Mouse (Mus musculus) forebrain, embryonic 14.5 days (tissue): Measurements from ENCODE around the gene Aldh5a1. TPM values are rescaled to one million over a fixed set of nuclear protein-coding genes. Genes with fewer than 3 reads are reported as not detected.

ENCODE experiments used
- ATAC-seq: fragments of 200-750 bp; cut with Nextera tagmentation; 2 replicates; pipeline ENCODE4 v1.8.0; 2017; ENCODE audit warnings: mild to moderate bottlenecking, moderate library complexity
- DNase-seq: peaks from one replicate; pipeline ENCODE4 v3.0.0-alpha.2; 2015; ENCODE audit warnings: low spot score
- H3K27ac ChIP-seq: fragments of 300-500 bp; sonication (generic); 2 replicates; pipeline ENCODE4 v1.5.1; 2014; ENCODE audit warnings: low read depth, mild to moderate bottlenecking, control low read depth, low read length, moderate library complexity
- H3K27me3 ChIP-seq: fragments of 300-500 bp; sonication (generic); replicated peaks from 2 replicates; pipeline ENCODE4 v1.6.1; 2014; ENCODE audit warnings: low read length, control low read depth, mixed read lengths; ENCODE audit not compliant: control insufficient read depth, insufficient read depth
- H3K36me3 ChIP-seq: fragments of 300-500 bp; sonication (generic); 2 replicates; pipeline ENCODE4 v1.6.1; 2014; ENCODE audit warnings: low read length, control low read depth; ENCODE audit not compliant: control insufficient read depth, insufficient read depth
- H3K4me1 ChIP-seq: fragments of 300-500 bp; sonication (generic); 2 replicates; pipeline ENCODE4 v1.6.1; 2014; ENCODE audit warnings: antibody characterized with exemption, low read length, control low read depth; ENCODE audit not compliant: control insufficient read depth, insufficient read depth
- H3K4me2 ChIP-seq: fragments of 300-500 bp; sonication (generic); 2 replicates; pipeline ENCODE4 v1.6.1; 2014; ENCODE audit warnings: mild to moderate bottlenecking, control low read depth, low read length
- H3K4me3 ChIP-seq: fragments of 300-500 bp; sonication (generic); 2 replicates; pipeline ENCODE4 v1.5.1; 2014; ENCODE audit warnings: low read depth, low read length, control low read depth
- H3K9ac ChIP-seq: fragments of 300-500 bp; sonication (generic); 2 replicates; pipeline ENCODE4 v1.6.1; 2014; ENCODE audit warnings: mild to moderate bottlenecking, low read length, control low read depth, moderate library complexity
- H3K9me3 ChIP-seq: fragments of 300-500 bp; sonication (generic); replicated peaks from 2 replicates; pipeline ENCODE4 v1.6.1; 2016; ENCODE audit warnings: low read length, control low read depth, mixed read lengths; ENCODE audit not compliant: control insufficient read depth
- WGBS: fragments of 180-500 bp; shearing (Covaris S2); extraction: QIAGEN DNeasy Blood & Tissue Kit; methylation state at CpG from one replicate; pipeline ENCODE4 v1.1.7; 2014; 5-methylcytosine and 5-hydroxymethylcytosine counted together
- polyA plus RNA-seq: library from polyadenylated mRNA; unstranded; fragments of >200 nt; fragmentation: Nextera tagmentation; extraction: Ambion mirVana; gene quantifications from 2 replicates; pipeline ENCODE4 v1.2.1, GENCODE M21; 2014

The Aldh5a1 gene
- polyA plus RNA-seq, 1 experiment from 2014 or later: 7.5 TPM

DNA sequence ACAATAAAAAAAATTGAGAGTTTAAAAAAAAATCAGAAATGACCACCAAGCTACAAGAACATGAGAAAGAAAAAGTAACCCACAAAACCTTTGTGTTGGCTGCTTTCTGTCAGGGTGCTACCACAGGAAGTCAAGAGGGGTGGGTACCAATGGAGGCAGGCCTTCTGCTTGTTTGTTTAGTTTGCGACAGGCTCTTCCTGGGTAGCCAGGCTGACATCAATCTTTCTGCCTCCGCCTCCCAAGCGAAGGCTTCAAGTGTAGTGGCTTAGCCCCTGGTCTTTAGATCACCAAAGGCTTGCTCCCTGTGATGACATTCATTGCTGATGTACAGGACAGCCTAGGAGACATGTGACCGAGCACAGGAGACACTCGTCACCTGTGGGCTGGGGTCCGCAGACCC lies 16.2 kb downstream of the Aldh5a1 start:
- H3K4me3 ChIP-seq: no peak overlapping the region
- no peak overlapping the region for H3K4me2 ChIP-seq
- DNase-seq: no peak
- H3K9ac ChIP-seq: no peak overlapping the region
- no peaks in the 10 kb centered on the region for H3K9me3 ChIP-seq
- no peak overlapping the region for H3K27ac ChIP-seq
- H3K27me3 ChIP-seq: no peaks in the 10 kb centered on the region
- H3K36me3 ChIP-seq: peaks cover 22% of the 10 kb centered on the region
- ATAC-seq: no peak
- H3K4me1 ChIP-seq: no peaks in the 10 kb centered on the region
- 93% methylated on average over 6 of the region's 6 CpGs for WGBS

DNA sequence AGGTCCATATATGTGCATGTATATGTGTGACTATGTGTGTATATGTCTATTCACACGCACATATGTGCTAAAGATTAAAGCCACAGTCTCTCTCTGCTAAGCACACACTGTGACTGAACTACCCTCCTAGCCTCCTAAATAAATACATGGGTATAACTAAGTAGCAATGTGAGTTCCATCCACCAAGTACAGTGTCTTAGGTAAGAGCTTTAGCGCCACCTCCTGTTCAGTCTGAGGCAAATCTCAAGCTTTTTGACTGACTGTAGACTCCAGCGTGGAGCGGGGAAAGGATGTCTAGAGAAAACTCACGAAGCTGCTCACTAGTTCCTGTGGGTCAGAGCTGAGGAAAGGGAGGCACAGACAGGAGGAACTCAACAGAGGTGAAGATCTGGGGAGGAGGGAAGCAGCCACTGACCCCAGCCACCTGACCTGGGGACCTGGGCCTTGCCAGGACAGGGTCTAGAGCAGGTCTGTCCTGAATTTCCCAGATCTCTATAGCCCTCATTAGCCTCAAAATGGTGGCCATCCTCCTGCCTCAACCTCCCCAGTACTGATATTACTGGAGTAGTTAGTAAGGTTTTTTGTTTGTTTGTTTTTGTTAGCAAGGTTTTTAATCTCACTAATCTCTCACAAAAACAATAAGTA lies 17.0 kb downstream of the Aldh5a1 start:
- DNase-seq: peak; percentile 88
- H3K4me2 ChIP-seq: no peak overlapping the region
- H3K4me3 ChIP-seq: no peak overlapping the region
- H3K9ac ChIP-seq: no peak overlapping the region
- H3K27me3 ChIP-seq: no peaks in the 10 kb centered on the region
- ATAC-seq: peak; percentile 75
- H3K9me3 ChIP-seq: no peaks in the 10 kb centered on the region
- peaks cover 22% of the 10 kb centered on the region for H3K36me3 ChIP-seq
- H3K27ac ChIP-seq: no peak overlapping the region
- WGBS: 26% methylated on average over 5 of the region's 5 CpGs
- no peaks in the 10 kb centered on the region for H3K4me1 ChIP-seq

DNA sequence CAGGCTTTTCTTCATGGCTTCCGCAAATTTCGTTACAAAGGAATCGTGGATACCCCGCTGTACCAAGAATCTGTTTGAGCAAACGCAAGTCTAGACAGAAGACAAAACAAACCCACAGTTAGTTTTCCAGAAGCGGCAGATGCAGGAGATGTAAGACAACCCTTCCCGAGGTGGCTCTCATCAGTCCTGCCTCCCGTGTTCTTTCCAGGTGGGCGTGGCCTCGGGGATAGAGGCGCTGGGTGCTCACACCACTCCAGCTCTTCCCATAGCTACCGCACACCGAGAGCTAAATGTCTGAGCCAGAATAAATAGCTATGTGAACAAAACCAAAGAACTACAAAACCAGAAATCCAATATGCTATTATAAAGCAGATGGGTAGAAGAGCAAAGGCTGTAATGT lies 21.6 kb downstream of the Aldh5a1 start:
- H3K36me3 ChIP-seq: peaks cover 31% of the 10 kb centered on the region
- no peak overlapping the region for H3K4me2 ChIP-seq
- WGBS: 73% methylated on average over 13 of the region's 13 CpGs
- H3K27ac ChIP-seq: no peak overlapping the region
- no peak overlapping the region for H3K4me3 ChIP-seq
- no peaks in the 10 kb centered on the region for H3K4me1 ChIP-seq
- no peak overlapping the region for H3K9ac ChIP-seq
- ATAC-seq (no peak), DNase-seq (no peak)
- H3K27me3 ChIP-seq: no peaks in the 10 kb centered on the region
- H3K9me3 ChIP-seq: no peaks in the 10 kb centered on the region

DNA sequence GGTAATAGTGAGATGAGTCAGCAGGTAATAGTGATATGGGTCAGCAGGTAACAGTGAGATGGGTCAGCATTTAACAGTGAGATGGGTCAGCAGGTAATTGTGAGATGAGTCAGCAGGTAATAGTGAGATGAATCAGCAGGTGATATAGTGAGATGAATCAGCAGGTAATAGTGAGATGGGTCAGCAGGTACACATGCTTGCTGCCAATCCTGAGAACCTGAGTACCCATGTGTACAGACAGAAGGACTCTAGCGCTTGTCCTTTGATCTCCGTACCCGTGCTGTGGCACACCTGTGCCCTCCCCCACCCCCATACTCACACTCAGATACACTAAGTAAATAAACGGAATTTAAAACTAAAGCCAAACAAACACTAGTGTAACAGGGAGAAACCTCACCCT lies 22.5 kb downstream of the Aldh5a1 start:
- Histone ChIP-seq H3K27ac (no peak overlapping the region), H3K36me3 (peaks cover 31% of the 10 kb centered on the region), H3K4me3 (no peak overlapping the region), H3K4me1 (no peaks in the 10 kb centered on the region), H3K9me3 (no peaks in the 10 kb centered on the region), H3K27me3 (no peaks in the 10 kb centered on the region), H3K4me2 (no peak overlapping the region), H3K9ac (no peak overlapping the region)
- WGBS: 94% methylated on average over 4 of the region's 4 CpGs
- no peak for DNase-seq
- ATAC-seq: no peak

DNA sequence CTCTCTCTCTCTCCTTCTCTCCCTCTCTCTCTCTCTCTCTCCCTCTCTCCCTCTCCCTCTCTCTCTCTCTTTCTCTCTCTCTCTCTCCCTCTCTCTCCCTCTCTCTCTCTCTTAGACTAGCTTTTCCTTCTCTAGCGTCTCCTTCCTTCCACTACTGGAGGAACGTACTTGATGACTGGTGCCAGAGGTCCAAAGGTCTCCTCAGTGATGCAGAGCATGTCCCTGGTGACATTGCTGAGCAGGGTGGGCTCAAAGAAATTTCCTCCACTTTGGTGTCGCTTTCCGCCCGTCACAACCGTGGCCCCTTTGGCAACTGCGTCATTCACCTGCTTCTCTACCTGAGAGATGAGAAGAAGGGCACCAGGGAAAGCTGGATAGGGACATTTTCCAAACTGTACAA lies 23.9 kb downstream of the Aldh5a1 start:
- Histone ChIP-seq H3K36me3 (peaks cover 26% of the 10 kb centered on the region), H3K4me2 (no peak overlapping the region), H3K4me3 (no peak overlapping the region), H3K27ac (no peak overlapping the region), H3K27me3 (no peaks in the 10 kb centered on the region), H3K9me3 (no peaks in the 10 kb centered on the region), H3K9ac (no peak overlapping the region), H3K4me1 (no peaks in the 10 kb centered on the region)
- ATAC-seq (no peak), DNase-seq (no peak)
- WGBS: 93% methylated on average over 7 of the region's 7 CpGs

DNA sequence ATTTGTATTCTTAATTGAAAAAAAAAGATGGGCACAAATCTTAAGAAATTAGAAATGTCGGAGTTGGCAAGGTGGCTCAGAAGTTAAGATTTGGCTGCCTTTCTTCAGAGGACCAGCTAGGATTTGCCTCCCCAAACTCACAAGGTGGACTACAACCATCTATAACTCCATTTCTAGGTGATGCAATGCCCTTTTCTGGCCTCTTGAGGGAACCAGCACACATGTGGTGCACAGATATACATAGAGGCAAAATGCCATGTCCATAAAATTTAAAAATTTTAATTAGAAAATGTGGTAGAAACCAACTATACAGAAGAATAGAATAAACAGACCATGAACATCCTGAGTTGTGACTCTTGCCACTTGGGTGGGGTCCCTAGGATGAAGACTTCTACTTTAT lies 28.3 kb downstream of the Aldh5a1 start:
- H3K4me3 ChIP-seq: no peak overlapping the region
- H3K9me3 ChIP-seq: no peaks in the 10 kb centered on the region
- H3K27me3 ChIP-seq: no peaks in the 10 kb centered on the region
- H3K4me2 ChIP-seq: no peak overlapping the region
- no peaks in the 10 kb centered on the region for H3K4me1 ChIP-seq
- DNase-seq (no peak), ATAC-seq (no peak)
- no peak overlapping the region for H3K27ac ChIP-seq
- H3K36me3 ChIP-seq: peaks cover 14% of the 10 kb centered on the region
- no peak overlapping the region for H3K9ac ChIP-seq
- 96% methylated on average over 1 of the region's 1 CpGs for WGBS

DNA sequence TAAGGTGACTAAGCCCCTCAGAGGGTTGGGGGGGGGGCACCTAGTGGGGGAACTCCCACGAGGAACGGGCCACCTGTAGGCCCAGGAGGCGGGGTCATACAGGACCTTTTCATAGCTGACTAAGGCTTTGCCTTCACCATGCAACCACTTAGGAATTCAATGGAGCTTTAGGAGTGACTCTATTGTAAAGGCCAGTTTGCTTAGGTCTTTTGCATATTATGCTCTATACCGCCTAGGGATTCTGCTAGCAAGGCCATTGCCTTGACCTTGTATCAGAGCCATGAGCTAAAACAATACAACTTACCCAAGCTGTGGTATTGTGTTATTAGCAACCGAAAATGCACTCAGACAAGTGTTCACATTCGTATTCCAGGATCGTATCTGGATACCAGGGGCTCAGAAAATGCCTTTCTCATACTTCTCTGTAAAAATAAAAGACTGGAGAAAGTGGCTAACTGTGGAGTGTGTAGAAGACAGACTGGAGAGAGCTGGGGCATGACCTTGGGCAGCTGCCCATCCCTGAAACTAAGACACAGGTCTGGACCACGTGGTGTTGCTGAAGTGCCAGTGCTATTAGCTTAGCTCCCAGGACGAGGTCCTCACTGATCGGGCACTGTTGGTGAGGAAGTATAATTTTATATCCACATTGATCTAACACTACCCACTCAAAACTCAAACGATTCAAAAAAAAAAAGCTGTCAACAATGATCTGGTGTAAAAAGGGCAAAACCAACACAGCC lies 30.5 kb downstream of the Aldh5a1 start:
- H3K9me3 ChIP-seq: no peaks in the 10 kb centered on the region
- no peaks in the 10 kb centered on the region for H3K4me1 ChIP-seq
- peaks cover 6% of the 10 kb centered on the region for H3K36me3 ChIP-seq
- no peak overlapping the region for H3K4me3 ChIP-seq
- H3K4me2 ChIP-seq: no peak overlapping the region
- no peak overlapping the region for H3K9ac ChIP-seq
- 71% methylated on average over 11 of the region's 11 CpGs for WGBS
- DNase-seq: peak; percentile 0
- H3K27me3 ChIP-seq: no peaks in the 10 kb centered on the region
- H3K27ac ChIP-seq: no peak overlapping the region
- ATAC-seq: no peak

DNA sequence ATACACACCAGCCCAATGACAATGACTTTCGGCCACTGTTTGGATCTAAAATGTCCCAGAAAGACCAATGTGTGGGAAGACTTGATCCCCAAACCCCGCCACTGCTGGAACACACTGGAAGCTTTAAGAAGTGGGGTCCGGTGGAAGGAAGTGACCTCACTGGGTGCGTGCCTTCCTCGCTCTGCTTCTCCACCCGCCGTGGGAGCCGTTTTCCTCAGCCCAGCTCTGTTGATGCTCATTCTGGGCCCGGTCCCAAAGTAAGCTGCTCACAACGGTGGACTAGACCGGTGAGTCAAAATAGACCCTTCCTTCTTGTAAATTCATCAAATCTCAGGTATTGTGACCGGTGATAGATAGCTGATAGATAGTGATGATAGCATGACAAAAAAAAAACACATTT lies 32.0 kb downstream of the Aldh5a1 start:
- DNase-seq: no peak
- 95% methylated on average over 12 of the region's 12 CpGs for WGBS
- ATAC-seq: no peak
- Histone ChIP-seq H3K4me2 (no peak overlapping the region), H3K4me3 (no peak overlapping the region), H3K9ac (no peak overlapping the region), H3K27me3 (no peaks in the 10 kb centered on the region), H3K27ac (no peak overlapping the region), H3K36me3 (no peaks in the 10 kb centered on the region), H3K4me1 (no peaks in the 10 kb centered on the region), H3K9me3 (no peaks in the 10 kb centered on the region)

DNA sequence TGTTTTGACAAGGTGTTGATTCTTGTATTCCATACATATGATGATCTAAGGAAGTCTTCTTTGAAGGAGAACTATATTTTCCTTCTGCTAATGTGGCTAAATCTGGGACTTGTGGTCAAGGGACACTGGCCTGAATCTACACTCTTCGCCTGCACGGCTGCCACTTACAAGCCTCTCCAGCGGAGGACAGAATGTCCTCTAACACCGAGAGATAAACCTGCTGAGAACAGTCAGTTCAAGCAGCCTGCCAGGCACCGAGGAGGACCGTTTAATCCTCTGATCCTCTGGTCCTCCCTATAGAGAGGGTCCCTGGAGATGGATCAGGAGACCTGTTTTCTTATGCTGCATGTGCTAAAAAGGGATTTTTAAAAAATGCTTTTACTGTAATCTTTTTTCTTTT lies 34.0 kb downstream of the Aldh5a1 start:
- WGBS: 82% methylated on average over 6 of the region's 6 CpGs
- H3K9me3 ChIP-seq: no peaks in the 10 kb centered on the region
- no peak overlapping the region for H3K4me2 ChIP-seq
- no peaks in the 10 kb centered on the region for H3K4me1 ChIP-seq
- DNase-seq (no peak), ATAC-seq (no peak)
- H3K4me3 ChIP-seq: no peak overlapping the region
- no peak overlapping the region for H3K27ac ChIP-seq
- no peaks in the 10 kb centered on the region for H3K27me3 ChIP-seq
- no peaks in the 10 kb centered on the region for H3K36me3 ChIP-seq
- H3K9ac ChIP-seq: no peak overlapping the region
